Mouse (Mus musculus) testis, postnatal 14 days (tissue): Measurements from ENCODE around the gene Il13ra1.

Source experiments
- DNase-seq: peaks from one replicate; pipeline ENCODE4 v3.0.0; 2021; ENCODE audit warnings: low spot score

Gene Il13ra1

DNA sequence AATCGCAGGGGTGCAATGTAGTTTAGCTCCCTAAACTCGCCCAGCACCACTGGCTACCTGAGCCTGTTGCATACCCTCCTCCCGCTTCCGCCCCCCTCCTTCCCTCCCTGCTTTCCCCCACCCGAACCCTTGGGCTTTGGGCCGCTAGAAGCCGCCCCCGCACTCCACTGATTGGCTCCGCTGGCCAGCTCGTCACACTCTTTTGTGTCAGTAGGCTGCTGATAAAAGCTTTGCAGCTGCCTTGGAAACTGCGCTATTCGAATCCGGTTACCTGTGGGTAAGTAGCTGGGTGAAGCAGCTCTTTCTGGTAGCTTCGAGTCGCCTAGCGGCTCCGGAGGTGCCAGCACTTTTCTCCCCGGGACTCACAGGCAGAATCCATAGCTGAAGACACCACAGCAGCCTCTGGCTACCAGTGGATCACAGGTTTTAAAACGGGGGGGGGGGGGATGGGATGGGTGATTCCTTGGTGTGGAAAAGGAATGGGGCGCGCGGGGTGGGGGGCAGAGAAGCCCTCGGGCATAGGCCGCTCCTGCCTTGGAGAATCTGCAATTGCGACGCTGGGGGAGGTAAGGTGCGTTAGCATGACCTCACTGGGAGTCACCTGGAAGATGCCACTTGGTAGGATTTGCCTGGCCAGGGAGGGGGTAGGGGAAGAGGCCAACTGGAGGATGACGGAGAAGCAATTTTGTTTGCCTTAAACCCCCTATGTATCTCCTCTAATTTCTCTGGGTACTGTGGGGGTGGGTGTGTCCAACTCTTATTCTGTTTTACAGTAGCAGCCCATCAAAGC is 84.0 kb downstream of the Il13ra1 start, which contains the start of gene Zcchc12:
Gene Zcchc12 (plus strand): TSS at position 169 of the 790 bp plus-strand sequence.
- peak; percentile 14 for DNase-seq

DNA sequence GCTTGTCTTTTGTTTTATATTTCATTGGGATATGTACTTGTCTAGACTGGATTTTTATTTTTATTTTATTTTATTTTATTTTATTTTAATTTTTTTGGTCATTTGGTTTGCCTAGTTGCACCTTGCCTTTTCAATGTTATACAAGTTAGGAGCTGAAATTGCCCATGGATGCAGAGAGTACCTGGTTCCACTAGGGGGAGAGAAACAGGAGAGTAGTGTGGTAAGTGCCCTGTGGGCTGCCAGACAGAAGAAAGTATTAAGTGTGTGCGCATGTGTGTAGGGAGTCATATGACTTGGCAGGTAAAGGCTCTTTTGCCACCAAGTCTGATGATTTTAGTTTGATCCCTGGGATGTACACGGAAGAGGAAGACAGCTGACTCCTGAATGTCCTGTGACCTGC is 97.6 kb downstream of the Il13ra1 start:
- no peak for DNase-seq

DNA sequence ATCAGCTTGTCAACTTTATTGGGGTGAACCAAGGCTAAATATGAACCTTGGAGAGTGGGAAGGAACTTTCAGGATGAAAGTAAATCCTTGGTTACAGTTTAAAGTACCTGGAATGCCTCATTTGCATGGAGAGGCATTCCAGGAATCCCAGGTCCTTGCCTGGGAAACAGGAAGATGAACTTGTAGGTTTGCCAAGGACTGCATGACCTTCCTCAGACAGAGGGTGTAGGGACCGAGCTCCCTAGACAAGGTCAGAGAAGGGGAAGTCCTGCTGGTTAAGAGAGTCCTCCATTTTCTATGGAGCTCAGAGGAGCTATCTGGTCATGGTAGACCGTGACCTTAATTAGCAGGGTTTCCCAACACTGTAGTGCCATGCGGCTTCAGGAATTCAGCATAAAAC is 99.3 kb downstream of the Il13ra1 start:
- DNase-seq = no peak
